Mouse (Mus musculus) CH12.LX (cell line): ENCODE measurements around the gene Ccdc38.
A peak's percentile ranks its signal among the peaks of the same experiment; 100 is the strongest.

Experiments used
- CTCF ChIP-seq, 2 experiments: IDR thresholded peaks in 1 of 2; conservative IDR thresholded peaks in 1 of 2; 2 replicates each; pipeline ENCODE4 v1.5.1; 2011 to 2012; ENCODE audit warnings: low read depth in 2 of 2, low read length in 2 of 2, improper control_type of control experiment in 1 of 2, inconsistent platforms in 1 of 2, mild to moderate bottlenecking in 1 of 2, moderate library complexity in 1 of 2
- E2F4 ChIP-seq: IDR thresholded peaks from 2 replicates; pipeline ENCODE4 v1.6.1; 2011; ENCODE audit warnings: low read depth, low read length, improper control_type of control experiment; ENCODE audit not compliant: insufficient replicate concordance
- EP300 ChIP-seq: IDR thresholded peaks from 2 replicates; pipeline ENCODE4 v1.6.1; 2011; ENCODE audit warnings: low read length, improper control_type of control experiment
- ETS1 ChIP-seq: conservative IDR thresholded peaks from 2 replicates; pipeline ENCODE4 v1.6.1; 2012; ENCODE audit warnings: low read depth, mild to moderate bottlenecking, inconsistent platforms, low read length, improper control_type of control experiment, moderate library complexity
- IRF4 ChIP-seq: IDR thresholded peaks from 2 replicates; pipeline ENCODE4 v1.6.1; 2014; ENCODE audit warnings: low read depth, mild to moderate bottlenecking, inconsistent platforms, low read length, improper control_type of control experiment
- JUN ChIP-seq: IDR thresholded peaks from 2 replicates; pipeline ENCODE4 v1.6.1; 2011; ENCODE audit warnings: low read depth, mild to moderate bottlenecking, low read length, improper control_type of control experiment, moderate library complexity; ENCODE audit not compliant: insufficient read depth
- MAX ChIP-seq: IDR thresholded peaks from 2 replicates; pipeline ENCODE4 v1.6.1; 2011; ENCODE audit warnings: low read length, improper control_type of control experiment
- MAZ ChIP-seq: IDR thresholded peaks from 2 replicates; pipeline ENCODE4 v1.6.1; 2012; ENCODE audit warnings: low read depth, mild to moderate bottlenecking, inconsistent platforms, low read length, improper control_type of control experiment, moderate library complexity
- POLR2A ChIP-seq: IDR thresholded peaks from 2 replicates; pipeline ENCODE4 v1.6.1; 2011; ENCODE audit warnings: low read depth, mild to moderate bottlenecking, improper control_type of control experiment, low read length
- RAD21 ChIP-seq: IDR thresholded peaks from 2 replicates; pipeline ENCODE4 v1.6.1; 2011; ENCODE audit warnings: low read depth, mild to moderate bottlenecking, low read length, improper control_type of control experiment, moderate library complexity
- SIN3A ChIP-seq: IDR thresholded peaks from 2 replicates; pipeline ENCODE4 v1.6.1; 2012; ENCODE audit warnings: low read length, improper control_type of control experiment, inconsistent platforms
- ZNF384 ChIP-seq: IDR thresholded peaks from 2 replicates; pipeline ENCODE4 v1.6.1; 2012; ENCODE audit warnings: low read depth, low read length, improper control_type of control experiment, inconsistent platforms

- TF ChIP-seq CTCF (conservative IDR thresholded peaks at IDR 0.05 in 1 of 2, IDR thresholded peaks at IDR 0.05 in 1 of 2; ENCODE audit: low read depth in 2 of 2, low read length in 2 of 2) = no peak
- TF ChIP-seq EP300 = peak; percentile 16; the same call in 1 of the 2 replicates
- peak; percentile 22; the same call in 1 of the 2 replicates for TF ChIP-seq ETS1
- TF ChIP-seq E2F4 = no peak
- no peak for TF ChIP-seq MAX
- no peak for TF ChIP-seq POLR2A
- no peak for TF ChIP-seq RAD21
- TF ChIP-seq IRF4 = peak; percentile 81
- TF ChIP-seq SIN3A = no peak
- no peak for TF ChIP-seq ZNF384
- TF ChIP-seq JUN = no peak
- 0 out of 2 replicates have a peak, but pooled peaks have one; percentile 32 for TF ChIP-seq MAZ
Observed at GRCm38 (mm10) chr10:93559786-93560185, 19.4 kb downstream of the Ccdc38 start.
